Mouse (Mus musculus) heart, postnatal 36 days (tissue): ENCODE measurements around the gene Shisa5. TPM values are rescaled to one million over a fixed set of nuclear protein-coding genes. Genes with fewer than 3 reads are reported as not detected.

Experiments used
- DNase-seq, 2 experiments: peaks; one replicate each; pipeline ENCODE4 v3.0.0; 2021 to 2022
- intact Hi-C: fragments of 180-260 bp; cut with DNase I; formaldehyde crosslinking; loops from one replicate; pipeline ENCODE4 v1.15.1; 2025
- total RNA-seq, 2 experiments: library from RNA; stranded (reverse); gene quantifications; 2 replicates each; pipeline ENCODE4 v1.2.3; 2021

Gene Shisa5
- total RNA-seq, 2 experiments from 2014 or later = 36.1 to 51.4 TPM

- DNase-seq = no peak
- intact Hi-C loops = no loop called here
Observed at GRCm38 (mm10) chr9:109081749-109082123, 43.4 kb downstream of the Shisa5 start.

GRCm38 (mm10) chr9:109082124-109082800 is 43.9 kb downstream of the Shisa5 start, which contains the start of the genes Ccdc51 and Tma7:
TSS of gene Ccdc51 (plus strand) at chr9:109082493.
TSS of gene Tma7 (minus strand) at chr9:109082587.
- intact Hi-C loops = no loop called here
- peak; percentile 72 to 80 for DNase-seq

DNA sequence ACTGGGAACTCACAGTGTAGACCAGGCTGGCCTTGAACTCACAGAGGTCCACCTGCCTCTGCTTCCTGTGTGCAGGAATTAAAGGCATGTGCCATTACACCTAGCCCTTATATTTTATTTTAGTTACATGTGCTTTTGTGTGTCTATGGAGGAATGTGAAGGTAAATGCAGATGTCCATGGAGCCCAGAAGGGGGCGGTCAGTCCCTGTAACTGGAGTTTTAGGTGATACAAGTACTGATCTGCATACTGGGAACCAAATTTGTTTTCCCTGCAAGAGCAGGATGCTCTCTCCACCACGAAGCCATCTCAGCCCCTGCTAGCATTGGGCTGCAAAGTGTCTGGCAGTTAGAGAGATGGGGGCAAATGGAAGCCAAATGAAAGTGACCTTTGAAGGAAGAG is 46.6 kb downstream of the Shisa5 start:
- intact Hi-C loops = no loop called here
- DNase-seq = no peak

GRCm38 (mm10) chr9:109087987-109088386 is 49.6 kb downstream of the Shisa5 start:
- intact Hi-C loops = loop anchor here (1.0 kb wide), 1 partner anchor 34 kb away; no protein-coding TSS in a partner anchor
- DNase-seq = peak; percentile 49 to 60

GRCm38 (mm10) chr9:109090446-109090845 is 52.1 kb downstream of the Shisa5 start:
- intact Hi-C loops = no loop called here

GRCm38 (mm10) chr9:109091802-109092201 is 53.4 kb downstream of the Shisa5 start:
- no peak for DNase-seq
- intact Hi-C loops = no loop called here

More at GRCm38 (mm10) chr9:109090446-109090845, 52.1 kb downstream of the Shisa5 start:
- DNase-seq = no peak

DNA sequence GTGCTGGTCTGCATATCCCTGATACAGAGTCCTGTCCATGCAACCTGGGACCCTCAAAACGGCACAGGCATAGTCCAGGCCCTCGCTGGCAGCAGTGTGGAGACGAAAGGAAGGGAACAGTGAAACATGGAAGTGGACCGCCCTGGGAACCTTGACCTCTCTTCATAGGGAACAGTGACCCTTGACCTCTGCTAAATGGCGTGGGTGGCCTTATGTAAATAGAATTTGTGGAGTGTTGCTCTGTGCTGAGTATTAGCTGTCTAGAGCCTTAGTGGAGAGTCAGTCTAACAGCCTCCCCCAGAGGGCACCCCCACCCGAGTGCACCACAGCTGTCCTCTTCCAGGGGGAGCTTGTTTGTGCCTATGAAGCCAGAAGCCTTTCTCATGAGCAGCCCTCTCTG is 54.4 kb downstream of the Shisa5 start:
- intact Hi-C loops = no loop called here
- DNase-seq = no peak

DNA sequence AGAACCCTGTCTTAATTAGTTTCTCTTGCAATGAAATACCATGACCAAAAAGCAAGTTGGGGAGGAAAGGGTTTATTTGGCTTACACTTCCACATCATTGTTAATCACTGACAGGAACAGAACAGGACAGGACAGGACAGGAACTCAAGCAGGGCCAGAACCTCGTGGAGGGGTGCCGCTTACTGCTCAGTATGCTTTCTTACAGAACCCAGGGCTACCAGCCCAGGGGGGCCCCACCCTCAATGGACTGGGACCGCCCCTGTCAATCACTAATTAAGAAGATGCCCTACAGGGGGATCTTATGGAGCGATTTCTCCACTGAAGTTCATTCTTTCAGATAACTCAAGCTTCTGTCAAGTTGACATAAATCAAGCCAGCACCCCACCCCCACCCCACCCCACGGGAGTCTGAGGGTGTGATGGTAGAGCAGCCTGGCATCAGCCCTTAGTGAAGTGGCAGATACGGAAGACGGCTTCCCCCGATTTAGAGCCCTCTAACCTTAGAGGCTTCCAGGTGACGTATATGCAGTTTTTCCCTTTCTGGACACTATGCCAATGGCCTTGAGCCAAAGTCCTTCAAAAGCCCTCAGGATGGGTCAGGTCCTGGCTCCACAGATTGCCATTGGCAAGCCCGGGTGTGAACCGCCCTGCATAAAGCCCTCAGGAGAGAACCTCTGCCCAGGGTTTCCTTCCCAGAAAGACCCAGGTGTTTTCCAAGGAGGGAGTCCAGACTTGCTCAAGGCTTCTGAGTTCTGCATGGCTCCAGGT is 55.6 kb downstream of the Shisa5 start:
- intact Hi-C loops = no loop called here
- no peak for DNase-seq

- DNase-seq = no peak
- intact Hi-C loops = no loop called here
Observed at GRCm38 (mm10) chr9:109094553-109095136, 56.3 kb downstream of the Shisa5 start.

DNA sequence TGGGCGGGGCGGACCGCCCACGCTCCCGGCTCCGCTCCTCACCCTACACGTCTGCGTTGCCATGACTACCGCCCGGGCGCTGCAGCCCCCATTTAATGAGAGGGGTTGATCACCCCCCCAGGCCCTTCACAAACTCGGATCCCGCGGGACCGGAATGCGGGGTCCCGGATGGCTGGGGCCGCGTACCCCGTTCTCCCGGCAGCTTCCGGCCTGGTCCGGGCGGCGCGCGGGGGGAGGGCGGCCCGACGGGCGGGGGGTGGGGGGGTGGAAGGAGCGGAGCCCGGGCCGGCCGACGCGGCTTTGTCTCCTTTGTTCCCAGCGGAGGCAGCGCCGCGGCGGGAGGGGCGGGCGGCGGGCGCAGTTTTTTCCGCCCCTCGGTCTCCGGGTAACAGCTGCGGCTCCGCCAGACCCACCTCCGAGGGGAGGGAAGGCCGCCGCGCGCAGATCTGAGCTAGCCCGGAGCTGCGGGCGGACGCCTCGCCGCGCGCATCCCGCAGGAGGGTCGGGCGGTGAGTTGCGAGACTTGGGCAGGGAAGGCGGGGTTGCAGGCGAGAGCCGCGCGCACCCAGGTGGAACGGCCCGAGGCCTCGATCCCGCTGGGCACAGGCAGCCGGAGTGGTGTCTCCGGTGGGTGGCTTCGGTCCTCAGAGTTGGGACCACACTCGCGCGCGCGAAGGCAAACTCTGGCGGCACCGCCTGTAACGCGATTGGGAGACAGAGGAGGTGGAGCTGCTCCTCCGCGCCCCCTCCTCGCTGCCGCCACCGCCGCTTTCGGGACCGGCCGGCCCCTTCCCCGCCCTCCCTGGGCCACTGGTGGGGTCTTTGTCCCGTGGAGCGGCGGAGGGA is 57.0 kb downstream of the Shisa5 start, which contains the start of gene Plxnb1:
Plxnb1 (plus strand) TSS at position 253 of the 846 bp plus-strand sequence.
- peak; percentile 65 to 73 for DNase-seq
- intact Hi-C loops = no loop called here

- intact Hi-C loops = no loop called here
- DNase-seq = no peak
Observed at GRCm38 (mm10) chr9:109096251-109096661, 57.9 kb downstream of the Shisa5 start.

DNA sequence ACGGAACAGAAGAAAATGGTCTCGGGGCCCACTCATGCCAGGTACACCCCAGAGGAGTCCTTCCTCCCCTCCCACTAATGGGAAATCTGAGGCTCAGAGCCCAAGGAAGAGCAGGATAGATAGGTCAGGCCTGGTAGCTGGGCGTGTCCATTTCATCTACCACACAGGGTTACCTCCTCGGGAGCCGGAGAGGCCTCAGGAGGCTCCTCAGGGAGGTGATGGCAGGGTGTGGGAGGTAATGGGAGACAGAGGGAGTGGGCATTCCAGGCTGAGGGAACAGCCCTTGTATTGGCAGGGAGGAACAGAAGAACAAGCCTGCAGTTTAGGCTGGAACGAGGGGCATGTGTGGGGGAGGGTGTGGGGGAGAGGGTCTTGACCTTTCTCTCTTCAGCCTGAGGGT is 58.5 kb downstream of the Shisa5 start:
- intact Hi-C loops = no loop called here
- no peak for DNase-seq

- intact Hi-C loops = no loop called here
- no peak for DNase-seq
Observed at GRCm38 (mm10) chr9:109097291-109097690, 58.9 kb downstream of the Shisa5 start.

DNA sequence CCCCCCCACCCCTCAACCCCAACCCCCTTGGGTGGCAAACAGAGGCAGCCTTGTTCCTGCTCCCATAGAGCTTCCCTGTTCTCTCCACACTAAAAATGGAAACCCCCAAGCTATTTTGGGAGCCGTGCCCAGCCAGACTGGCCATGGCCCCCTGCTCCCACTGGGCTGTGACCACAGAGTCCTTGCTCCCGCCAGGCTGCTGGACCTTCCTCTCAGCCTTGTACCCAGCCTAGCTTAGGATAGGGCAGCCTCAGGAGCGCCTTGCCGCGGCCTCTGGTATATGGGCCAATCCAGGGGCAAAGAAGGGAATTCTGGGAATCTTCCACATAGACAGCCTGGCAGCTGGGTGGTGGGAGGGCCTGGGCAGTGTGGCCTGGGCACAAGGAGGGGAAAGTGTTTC is 59.5 kb downstream of the Shisa5 start:
- intact Hi-C loops = no loop called here
- DNase-seq = peak in 1 of 2 experiments; percentile 45

- intact Hi-C loops = no loop called here
- DNase-seq = no peak
Observed at GRCm38 (mm10) chr9:109098366-109098765, 60.0 kb downstream of the Shisa5 start.

DNA sequence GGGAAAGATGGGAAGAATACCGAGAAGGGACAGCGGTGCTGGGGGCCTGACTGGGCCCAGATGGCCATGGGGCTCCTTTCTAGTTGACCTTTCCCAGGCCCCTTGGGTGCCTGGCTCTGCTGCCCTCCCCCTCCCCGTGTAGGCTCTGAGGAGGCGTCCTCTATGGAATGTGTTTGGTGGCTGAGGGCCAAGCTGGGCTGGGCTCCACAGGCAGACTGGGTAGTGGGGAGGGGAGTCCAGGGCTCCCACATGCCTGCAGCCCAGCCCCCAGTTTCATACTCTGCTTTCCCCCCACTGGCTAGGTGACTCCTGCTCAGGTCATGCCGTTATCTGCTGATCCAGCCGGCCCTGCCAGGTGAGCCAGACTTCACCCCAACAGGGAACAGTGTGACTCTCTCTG is 60.6 kb downstream of the Shisa5 start:
- intact Hi-C loops = no loop called here
- peak in 1 of 2 experiments; percentile 59 for DNase-seq

GRCm38 (mm10) chr9:109100307-109100928 is 62.1 kb downstream of the Shisa5 start:
- intact Hi-C loops = no loop called here
- DNase-seq = no peak

- no peak for DNase-seq
- intact Hi-C loops = no loop called here
Observed at GRCm38 (mm10) chr9:109101933-109102445, 63.6 kb downstream of the Shisa5 start.

GRCm38 (mm10) chr9:109102541-109102940 is 64.2 kb downstream of the Shisa5 start:
- intact Hi-C loops = no loop called here
- no peak for DNase-seq

GRCm38 (mm10) chr9:109103250-109103649 is 64.9 kb downstream of the Shisa5 start:
- intact Hi-C loops = no loop called here
- no peak for DNase-seq
